Mouse (Mus musculus) spleen, adult 2 months (tissue): ENCODE results near the gene Btg4.

Source experiments
- CTCF ChIP-seq: fragments of 200-500 bp; IDR thresholded peaks from 2 replicates; pipeline ENCODE4 v1.5.1; 2011; ENCODE audit warnings: mild to moderate bottlenecking, inconsistent platforms; ENCODE audit not compliant: insufficient read depth, insufficient read length, insufficient replicate concordance; ENCODE audit errors: extremely low read depth
- POLR2A ChIP-seq: fragments of 200-500 bp; IDR thresholded peaks from 2 replicates; pipeline ENCODE4 v1.6.1; 2011; ENCODE audit warnings: low read depth, low read length, inconsistent platforms

DNA sequence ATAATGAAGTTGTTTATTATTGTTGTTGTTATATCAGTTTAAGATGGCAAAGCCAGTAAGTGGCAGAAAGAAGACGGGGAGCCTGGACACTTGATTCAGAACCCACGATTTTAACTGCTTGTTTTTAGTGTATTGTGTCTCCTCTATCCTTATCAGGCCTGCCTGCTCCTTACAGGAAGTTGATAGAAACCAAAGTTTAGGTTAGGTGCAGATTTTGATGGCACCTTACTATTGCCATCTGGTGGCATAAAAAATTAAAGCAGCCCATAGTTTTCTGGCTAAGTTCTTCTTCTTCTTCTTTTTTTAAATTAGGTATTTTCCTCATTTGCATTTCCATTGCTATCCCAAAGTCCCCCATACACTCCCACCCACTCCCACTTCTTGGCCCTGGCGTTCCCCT is 8.5 kb upstream of the Btg4 start:
- TF ChIP-seq POLR2A (no peak), CTCF (no peak)
